Mouse (Mus musculus) gastrocnemius, adult 18-20 months (tissue): ENCODE measurements around the gene 1700056E22Rik. TPM values are rescaled to one million over a fixed set of nuclear protein-coding genes. Genes with fewer than 3 reads are reported as not detected.

Source experiments
- DNase-seq: peaks from one replicate; pipeline ENCODE4 v3.0.0; 2021; ENCODE audit warnings: low spot score
- total RNA-seq, 2 experiments: library from RNA; stranded (reverse); gene quantifications; 2 replicates each; pipeline ENCODE4 v1.2.3; 2021

1700056E22Rik gene
- total RNA-seq, 2 experiments from 2014 or later = 0.43 to 0.73 TPM

GRCm38 (mm10) chr1:184023971-184024370 is 10.1 kb downstream of the 1700056E22Rik start:
- DNase-seq = no peak

GRCm38 (mm10) chr1:184019722-184020107 is 14.4 kb downstream of the 1700056E22Rik start:
- DNase-seq = no peak

- DNase-seq = no peak
Measured at GRCm38 (mm10) chr1:184019042-184019721, 14.9 kb downstream of the 1700056E22Rik start.

DNA sequence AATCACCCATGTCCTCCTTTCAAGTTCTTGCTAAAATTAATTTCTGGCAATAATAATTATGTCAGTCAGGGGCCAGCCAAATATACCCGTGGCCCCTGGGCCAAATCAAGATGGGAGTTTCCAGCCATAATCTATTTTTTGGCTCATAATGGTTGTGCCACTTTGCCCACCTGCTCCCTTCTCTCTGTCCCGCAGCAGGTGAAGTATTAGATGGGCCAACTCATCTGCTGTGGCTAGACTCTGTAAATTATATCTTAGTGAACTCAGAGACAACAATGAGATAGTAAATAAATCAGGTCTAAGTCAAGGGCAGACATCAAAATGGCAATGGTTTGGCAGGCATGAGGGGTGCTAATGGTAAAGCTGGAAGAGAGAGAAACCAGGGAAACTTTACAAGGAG is 16.5 kb downstream of the 1700056E22Rik start:
- no peak for DNase-seq

DNA sequence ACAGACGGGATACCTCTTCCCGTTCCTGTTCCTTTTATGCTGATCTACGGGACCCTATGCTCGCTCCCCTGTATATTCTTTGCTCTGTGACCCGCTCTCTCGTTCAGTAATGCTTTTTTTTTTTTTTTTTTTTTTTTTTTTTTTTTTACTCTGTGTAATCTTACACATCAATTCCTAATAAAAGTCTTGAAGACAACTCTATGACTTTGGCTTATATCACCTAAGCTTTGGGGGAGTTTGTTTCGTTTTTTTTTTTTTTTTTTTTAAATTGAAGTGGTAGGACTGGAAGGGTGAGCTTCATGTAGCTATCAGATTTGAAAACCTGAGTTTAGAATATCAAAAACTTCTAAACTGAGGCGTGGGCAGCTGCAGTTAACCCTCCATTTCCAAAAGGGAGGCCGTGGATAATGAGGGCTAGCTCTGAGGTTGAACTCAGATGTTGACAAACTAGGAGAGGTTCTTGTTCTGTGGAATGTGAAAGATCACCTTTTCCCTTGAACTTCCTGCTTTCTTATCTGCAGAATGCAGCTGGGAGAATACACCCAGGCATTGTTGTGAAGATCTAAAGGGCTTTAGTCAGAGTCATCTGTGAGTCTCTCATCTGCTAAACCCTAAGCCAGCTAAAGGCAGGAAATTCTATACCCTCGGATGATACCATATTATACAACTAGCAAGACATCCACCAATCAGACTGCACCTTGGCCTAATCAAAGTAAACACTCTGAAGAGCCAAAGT is 17.9 kb downstream of the 1700056E22Rik start:
- no peak for DNase-seq

- no peak for DNase-seq
Measured at GRCm38 (mm10) chr1:184014091-184014490, 20.0 kb downstream of the 1700056E22Rik start.

GRCm38 (mm10) chr1:184013106-184013505 is 21.0 kb downstream of the 1700056E22Rik start, which contains the start of gene Dusp10:
Dusp10 (plus strand) TSS chr1:184013302.
- DNase-seq = no peak

DNA sequence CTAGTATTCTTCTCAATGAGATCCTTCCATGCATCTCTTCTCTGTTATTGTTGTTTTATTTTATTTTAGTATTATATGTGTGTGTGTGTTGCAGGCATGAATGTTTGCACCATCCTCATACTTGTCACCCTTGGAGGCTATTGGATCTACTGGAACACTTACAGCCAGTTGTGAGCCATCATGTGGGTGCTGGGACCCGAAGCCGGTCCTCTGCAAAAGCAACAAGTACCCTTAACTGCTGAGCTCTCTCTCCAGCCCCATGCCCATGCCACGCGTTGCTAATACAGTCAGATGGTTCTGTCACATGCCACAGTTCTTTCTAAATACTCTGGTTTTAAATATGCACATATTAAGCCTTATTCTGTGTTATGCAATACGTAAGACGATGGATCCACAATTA is 22.8 kb downstream of the 1700056E22Rik start:
- no peak for DNase-seq

GRCm38 (mm10) chr1:184006086-184006485 is 28.0 kb downstream of the 1700056E22Rik start:
- DNase-seq = no peak

GRCm38 (mm10) chr1:184005315-184006058 is 28.6 kb downstream of the 1700056E22Rik start:
- no peak for DNase-seq

DNA sequence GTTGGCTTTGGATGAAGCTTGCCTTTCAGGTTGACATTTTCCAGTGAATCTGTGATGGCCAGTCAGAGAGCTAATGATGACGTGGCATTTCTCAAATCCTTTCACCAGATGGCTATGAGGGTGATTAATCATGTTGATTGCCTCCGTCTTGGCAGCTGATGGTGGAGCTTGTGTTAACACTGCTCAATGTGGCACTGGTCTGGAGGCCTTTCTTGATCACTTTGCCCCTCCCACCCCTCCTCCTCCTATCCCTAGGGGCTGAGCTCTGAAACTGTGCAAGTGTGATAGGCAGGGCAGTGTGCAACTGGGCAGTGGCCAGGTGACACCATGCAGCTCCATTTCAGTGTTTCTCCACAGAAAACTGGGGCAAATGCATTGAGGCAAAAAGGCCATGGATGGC is 29.8 kb downstream of the 1700056E22Rik start:
- no peak for DNase-seq

- DNase-seq = no peak
Measured at GRCm38 (mm10) chr1:184002470-184002869, 31.6 kb downstream of the 1700056E22Rik start.

- no peak for DNase-seq
Measured at GRCm38 (mm10) chr1:183997207-183997606, 36.9 kb downstream of the 1700056E22Rik start.

DNA sequence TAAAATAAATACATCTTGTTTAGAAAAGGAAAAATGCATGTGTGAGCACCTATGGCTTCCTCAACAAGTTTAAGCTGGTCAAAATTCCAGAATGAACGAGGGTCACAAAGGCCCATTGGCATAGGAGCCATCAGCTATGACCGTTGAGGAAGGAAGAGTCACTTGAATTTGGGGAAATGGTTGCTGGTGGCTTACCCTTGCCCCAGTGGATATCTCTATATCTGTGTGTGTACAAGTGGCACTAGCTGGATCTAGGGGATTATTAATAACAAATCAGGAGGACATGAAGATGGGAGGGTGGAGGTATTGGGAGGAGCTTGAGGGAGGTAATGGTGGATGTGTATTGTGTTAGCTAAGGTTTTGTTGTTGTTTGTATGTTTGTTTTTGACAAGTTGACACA is 42.2 kb downstream of the 1700056E22Rik start:
- no peak for DNase-seq

GRCm38 (mm10) chr1:183987711-183988245 is 46.3 kb downstream of the 1700056E22Rik start:
- no peak for DNase-seq

Other genes with a start within 250 kb of the 1700056E22Rik start
- gene Dusp10, start 21.0 kb downstream of the 1700056E22Rik start, total RNA-seq = 10 to 100 TPM; 12.9 to 17.0 TPM